Comparison of ENCODE assay signal across 7 mouse cellular contexts in the genomic region with DNA sequence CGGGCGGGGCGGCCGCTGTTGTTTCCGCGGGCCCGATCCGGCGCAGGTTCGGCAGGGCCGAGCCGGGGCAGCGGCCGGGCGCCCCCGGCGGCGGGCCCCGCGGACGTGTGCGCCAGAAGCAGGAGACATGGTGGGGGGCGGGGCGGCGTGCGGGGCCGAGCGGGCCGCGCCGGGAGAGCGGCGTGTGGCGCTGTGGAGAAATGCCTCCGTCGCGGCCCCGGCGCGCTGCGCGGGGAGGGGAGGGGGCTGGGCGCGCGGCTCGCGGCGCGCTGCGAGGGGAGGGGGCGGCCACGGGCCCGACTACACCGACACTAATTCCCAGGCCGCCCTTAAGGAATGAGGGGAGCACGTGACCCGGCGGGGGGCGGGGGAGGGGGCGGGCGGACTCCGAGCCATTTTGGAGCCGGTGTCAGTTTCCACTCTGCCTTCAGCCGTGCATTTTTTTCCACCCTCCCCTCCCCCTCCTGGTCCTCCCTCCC. TPM values are rescaled to one million over a fixed set of nuclear protein-coding genes. Genes with fewer than 3 reads are reported as not detected.
DNase-seq lines count a peak whose midpoint lies in the region; ATAC-seq and TF ChIP-seq lines count a peak whose summit lies in the region.

No protein-coding gene starts in this region.

- peak; percentile 83 to 93 for DNase-seq in adrenal gland, adult (ENCODE audit: inconsistent age in 2 of 2, low spot score in 1 of 2)
- DNase-seq in cerebellum, postnatal 36 days = peak; percentile 73 to 81
- peak; percentile 79 for DNase-seq in gastrocnemius, postnatal 14 days
- DNase-seq in spleen, postnatal 4 days (ENCODE audit: low spot score in 2 of 2) = peak; percentile 55 to 80

- H3K9ac ChIP-seq in intestine, postnatal 0 days (ENCODE audit: low read depth, low read length) = peak overlapping the region; percentile 88
- peak overlapping the region; percentile 82 for H3K9ac ChIP-seq in limb, embryonic 15.5 days
- H3K9ac ChIP-seq in midbrain, embryonic 16.5 days (ENCODE audit: low read depth, low read length) = peak overlapping the region; percentile 98

- H3K4me1 ChIP-seq in intestine, postnatal 0 days (replicated peaks; ENCODE audit: control insufficient read depth, insufficient read depth, low read length) = peaks cover 7% of the 10 kb centered on the region
- peaks cover 26% of the 10 kb centered on the region for H3K4me1 ChIP-seq in limb, embryonic 15.5 days
- H3K4me1 ChIP-seq in midbrain, embryonic 16.5 days (ENCODE audit: control insufficient read depth, insufficient read depth, low read length) = peaks cover 30% of the 10 kb centered on the region

- intact Hi-C loops in gastrocnemius, postnatal 14 days (cut with DNase I; ENCODE audit: low total_unique reads) = loop anchor here (10.0 kb wide), 1 partner anchor 88 kb away; no protein-coding TSS in a partner anchor

- ATAC-seq in intestine, postnatal 0 days = peak; percentile 76
- ATAC-seq in limb, embryonic 15.5 days (ENCODE audit: insufficient number of reproducible peaks, low FRiP score, low TSS enrichment, low read depth) = peak; percentile 91
- ATAC-seq in midbrain, embryonic 16.5 days = peak; percentile 80

- H3K4me3 ChIP-seq in intestine, postnatal 0 days (ENCODE audit: low read depth, low read length) = peak overlapping the region; percentile 79
- H3K4me3 ChIP-seq in limb, embryonic 15.5 days = peak overlapping the region; percentile 75
- peak overlapping the region; percentile 81 for H3K4me3 ChIP-seq in midbrain, embryonic 16.5 days (ENCODE audit: low read depth, low read length)

- H3K9me3 ChIP-seq in intestine, postnatal 0 days (ENCODE audit: control insufficient read depth) = no peaks in the 10 kb centered on the region
- H3K9me3 ChIP-seq in limb, embryonic 15.5 days = no peaks in the 10 kb centered on the region
- H3K9me3 ChIP-seq in midbrain, embryonic 16.5 days (replicated peaks; ENCODE audit: control insufficient read depth, low read length, poor library complexity, severe bottlenecking) = no peaks in the 10 kb centered on the region

- peak overlapping the region; percentile 95 for H3K27ac ChIP-seq in intestine, postnatal 0 days (ENCODE audit: low read depth, low read length)
- peak overlapping the region; percentile 94 for H3K27ac ChIP-seq in limb, embryonic 15.5 days
- peak overlapping the region; percentile 91 for H3K27ac ChIP-seq in midbrain, embryonic 16.5 days (ENCODE audit: low read length)

- TF ChIP-seq CTCF in intestine, postnatal 0 days (IDR thresholded peaks at IDR 0.05; ENCODE audit: low read depth) = no peak

- 1% methylated on average over 28 of the region's 64 CpGs for WGBS in intestine, postnatal 0 days
- WGBS in limb, embryonic 15.5 days = 0% methylated on average over 22 of the region's 64 CpGs
- 0% methylated on average over 9 of the region's 64 CpGs for WGBS in midbrain, embryonic 16.5 days

- H3K36me3 ChIP-seq in intestine, postnatal 0 days (ENCODE audit: control insufficient read depth, insufficient read depth) = no peaks in the 10 kb centered on the region
- no peaks in the 10 kb centered on the region for H3K36me3 ChIP-seq in limb, embryonic 15.5 days
- H3K36me3 ChIP-seq in midbrain, embryonic 16.5 days (ENCODE audit: control insufficient read depth, insufficient read depth, low read length) = no peaks in the 10 kb centered on the region

- peaks cover 24% of the 10 kb centered on the region for H3K27me3 ChIP-seq in intestine, postnatal 0 days (replicated peaks; ENCODE audit: control insufficient read depth, insufficient read depth, low read length)
- H3K27me3 ChIP-seq in limb, embryonic 15.5 days = peaks cover 18% of the 10 kb centered on the region
- H3K27me3 ChIP-seq in midbrain, embryonic 16.5 days (ENCODE audit: control insufficient read depth, insufficient read depth, low read depth, low read length) = peaks cover 20% of the 10 kb centered on the region

- peak overlapping the region; percentile 88 for H3K4me2 ChIP-seq in intestine, postnatal 0 days (replicated peaks; ENCODE audit: low read depth)
- peak overlapping the region; percentile 76 for H3K4me2 ChIP-seq in limb, embryonic 15.5 days
- H3K4me2 ChIP-seq in midbrain, embryonic 16.5 days (ENCODE audit: low read length) = peak overlapping the region; percentile 64

RNA-seq across cellular contexts. Expression of a gene that starts 0.3 kb away (rescaled TPM):
- 10 to 100 TPM; 25.9 to 28.9 TPM for total RNA-seq in gastrocnemius, postnatal 14 days (2021)
- 9.9 and 10.3 TPM in 2 replicates for polyA plus RNA-seq in intestine, postnatal 0 days (2015; fragmentation: Nextera tagmentation; extraction: Ambion mirVana)
- polyA plus RNA-seq in limb, embryonic 15.5 days (2015; fragmentation: Nextera tagmentation; extraction: Ambion mirVana) = 16.6 and 18.3 TPM in 2 replicates
- polyA plus RNA-seq in midbrain, embryonic 16.5 days (2015; fragmentation: Nextera tagmentation; extraction: Ambion mirVana) = 19.4 and 21.0 TPM in 2 replicates

RNA-seq across cellular contexts. Expression of a gene that starts 4.3 kb away (rescaled TPM):
- total RNA-seq in gastrocnemius, postnatal 14 days (2021) = 100 to 1,000 TPM in 1 of 2 experiments, 10 to 100 TPM in 1; 96.1 to 104 TPM
- 205 and 218 TPM in 2 replicates for polyA plus RNA-seq in intestine, postnatal 0 days (2015; fragmentation: Nextera tagmentation; extraction: Ambion mirVana)
- 221 and 227 TPM in 2 replicates for polyA plus RNA-seq in limb, embryonic 15.5 days (2015; fragmentation: Nextera tagmentation; extraction: Ambion mirVana)
- 188 and 194 TPM in 2 replicates for polyA plus RNA-seq in midbrain, embryonic 16.5 days (2015; fragmentation: Nextera tagmentation; extraction: Ambion mirVana)

RNA-seq across cellular contexts. Expression of a gene that starts 17.3 kb away (rescaled TPM):
- under 1 TPM in 1 of 2 experiments, not detected in 1; 0.62 TPM for total RNA-seq in gastrocnemius, postnatal 14 days (2021)
- polyA plus RNA-seq in intestine, postnatal 0 days (2015; fragmentation: Nextera tagmentation; extraction: Ambion mirVana) = 0.08 TPM in 1 of 2 replicates, not detected in the other
- 0.20 and 0.31 TPM in 2 replicates for polyA plus RNA-seq in limb, embryonic 15.5 days (2015; fragmentation: Nextera tagmentation; extraction: Ambion mirVana)
- polyA plus RNA-seq in midbrain, embryonic 16.5 days (2015; fragmentation: Nextera tagmentation; extraction: Ambion mirVana) = 0.10 TPM in 1 of 2 replicates, not detected in the other

Comparison
In these comparisons a context has a peak if more than half of its experiments do, and no peak if none do; other contexts are left out.
1. Peak in every context shown above with its lines: DNase-seq, ATAC-seq, H3K4me3 ChIP-seq and H3K27ac ChIP-seq.